Mouse (Mus musculus) intestine, embryonic 14.5 days (tissue): ENCODE results near the gene Spata17. TPM values are rescaled to one million over a fixed set of nuclear protein-coding genes. Genes with fewer than 3 reads are reported as not detected.

Experiments
- ATAC-seq: fragments of 200-750 bp; cut with Nextera tagmentation; replicated peaks from 2 replicates; pipeline ENCODE4 v1.8.0; 2017; ENCODE audit warnings: low read depth, moderate number of reproducible peaks, moderate TSS enrichment, moderate library complexity; ENCODE audit not compliant: low FRiP score, low TSS enrichment
- DNase-seq: peaks from one replicate; pipeline ENCODE4 v3.0.0-alpha.2; 2018; ENCODE audit warnings: low spot score
- H3K27ac ChIP-seq: fragments of 300-500 bp; sonication (generic); 2 replicates; pipeline ENCODE4 v1.5.1; 2014; ENCODE audit warnings: low read depth, mild to moderate bottlenecking, control low read depth
- H3K27me3 ChIP-seq: fragments of 300-500 bp; sonication (generic); replicated peaks from 2 replicates; pipeline ENCODE4 v1.6.1; 2014; ENCODE audit warnings: low read length, control low read depth; ENCODE audit not compliant: control insufficient read depth, insufficient read depth
- H3K36me3 ChIP-seq: fragments of 300-500 bp; sonication (generic); 2 replicates; pipeline ENCODE4 v1.6.1; 2014; ENCODE audit warnings: low read length, control low read depth; ENCODE audit not compliant: control insufficient read depth, insufficient read depth
- H3K4me1 ChIP-seq: fragments of 300-500 bp; sonication (generic); replicated peaks from 2 replicates; pipeline ENCODE4 v1.6.1; 2014; ENCODE audit warnings: low read length, control low read depth, mixed read lengths; ENCODE audit not compliant: control insufficient read depth, insufficient read depth
- H3K4me2 ChIP-seq: fragments of 300-500 bp; sonication (generic); 2 replicates; pipeline ENCODE4 v1.6.1; 2014; ENCODE audit warnings: low read length
- H3K4me3 ChIP-seq: fragments of 300-500 bp; sonication (generic); 2 replicates; pipeline ENCODE4 v1.5.1; 2014; ENCODE audit warnings: low read depth, low read length, control low read depth, mixed read lengths
- H3K9ac ChIP-seq: fragments of 300-500 bp; sonication (generic); 2 replicates; pipeline ENCODE4 v1.6.1; 2014; ENCODE audit warnings: mild to moderate bottlenecking, low read length
- H3K9me3 ChIP-seq: fragments of 300-500 bp; sonication (generic); 2 replicates; pipeline ENCODE4 v1.6.1; 2016; ENCODE audit warnings: low read length, control low read depth; ENCODE audit not compliant: control insufficient read depth
- WGBS: fragments of 180-500 bp; shearing (Covaris S2); extraction: QIAGEN DNeasy Blood & Tissue Kit; methylation state at CpG from one replicate; pipeline ENCODE4 v1.1.7; 2014; 5-methylcytosine and 5-hydroxymethylcytosine counted together
- polyA plus RNA-seq: library from polyadenylated mRNA; unstranded; fragments of >200 nt; fragmentation: Nextera tagmentation; extraction: Ambion mirVana; gene quantifications from 2 replicates; pipeline ENCODE4 v1.2.1, GENCODE M21; 2014

Spata17 gene
- polyA plus RNA-seq, 1 experiment from 2014 or later: 0.66 TPM

DNA sequence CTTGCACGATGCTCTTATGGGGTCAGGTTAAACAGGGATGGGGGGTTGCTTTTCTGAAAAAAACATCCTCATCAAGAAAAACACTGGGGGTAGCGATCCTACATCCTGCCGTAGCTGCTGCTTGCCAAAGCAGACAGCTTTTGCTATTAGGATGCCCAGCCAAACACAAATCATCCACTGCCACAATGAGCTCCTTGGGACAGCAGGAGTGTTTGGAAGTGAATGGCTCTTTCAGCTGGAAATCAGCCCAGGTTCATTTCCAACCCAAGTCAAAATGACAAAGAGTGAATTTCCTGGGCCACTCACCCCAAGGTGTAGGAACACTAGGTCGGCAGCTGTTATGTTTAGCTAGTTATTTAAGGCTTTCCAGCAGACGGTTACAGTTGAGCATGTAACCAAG lies 162.7 kb downstream of the Spata17 start:
- H3K4me3 ChIP-seq: no peak overlapping the region
- H3K4me2 ChIP-seq: no peak overlapping the region
- DNase-seq (peak; percentile 38), ATAC-seq (no peak)
- no peaks in the 10 kb centered on the region for H3K36me3 ChIP-seq
- H3K27me3 ChIP-seq: no peaks in the 10 kb centered on the region
- H3K9ac ChIP-seq: no peak overlapping the region
- no peaks in the 10 kb centered on the region for H3K9me3 ChIP-seq
- WGBS: 44% methylated on average over 5 of the region's 5 CpGs
- no peaks in the 10 kb centered on the region for H3K4me1 ChIP-seq
- H3K27ac ChIP-seq: no peak overlapping the region

DNA sequence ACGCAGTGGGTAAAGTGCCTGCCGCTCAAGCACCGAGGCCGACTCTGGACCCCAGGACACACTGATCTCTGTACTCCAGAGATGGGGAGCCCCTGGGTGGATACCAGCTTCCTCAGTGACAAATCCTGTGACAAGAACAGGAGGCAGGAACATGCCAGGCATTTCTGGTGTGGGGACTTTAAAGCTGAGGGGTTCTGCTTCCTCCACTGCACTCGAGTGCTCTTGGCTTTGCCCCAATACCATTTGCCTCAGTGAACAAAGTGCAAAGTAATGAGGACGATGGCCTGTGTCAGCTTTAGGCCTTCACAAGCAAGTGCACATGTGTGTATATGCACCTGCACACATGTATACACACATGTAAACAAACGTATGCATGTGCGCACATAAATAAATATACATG lies 164.0 kb downstream of the Spata17 start:
- no peak for ATAC-seq
- no peaks in the 10 kb centered on the region for H3K9me3 ChIP-seq
- WGBS: 90% methylated on average over 8 of the region's 8 CpGs
- no peaks in the 10 kb centered on the region for H3K36me3 ChIP-seq
- H3K9ac ChIP-seq: no peak overlapping the region
- no peak overlapping the region for H3K27ac ChIP-seq
- H3K4me2 ChIP-seq: no peak overlapping the region
- no peak for DNase-seq
- H3K4me1 ChIP-seq: no peaks in the 10 kb centered on the region
- no peaks in the 10 kb centered on the region for H3K27me3 ChIP-seq
- no peak overlapping the region for H3K4me3 ChIP-seq

DNA sequence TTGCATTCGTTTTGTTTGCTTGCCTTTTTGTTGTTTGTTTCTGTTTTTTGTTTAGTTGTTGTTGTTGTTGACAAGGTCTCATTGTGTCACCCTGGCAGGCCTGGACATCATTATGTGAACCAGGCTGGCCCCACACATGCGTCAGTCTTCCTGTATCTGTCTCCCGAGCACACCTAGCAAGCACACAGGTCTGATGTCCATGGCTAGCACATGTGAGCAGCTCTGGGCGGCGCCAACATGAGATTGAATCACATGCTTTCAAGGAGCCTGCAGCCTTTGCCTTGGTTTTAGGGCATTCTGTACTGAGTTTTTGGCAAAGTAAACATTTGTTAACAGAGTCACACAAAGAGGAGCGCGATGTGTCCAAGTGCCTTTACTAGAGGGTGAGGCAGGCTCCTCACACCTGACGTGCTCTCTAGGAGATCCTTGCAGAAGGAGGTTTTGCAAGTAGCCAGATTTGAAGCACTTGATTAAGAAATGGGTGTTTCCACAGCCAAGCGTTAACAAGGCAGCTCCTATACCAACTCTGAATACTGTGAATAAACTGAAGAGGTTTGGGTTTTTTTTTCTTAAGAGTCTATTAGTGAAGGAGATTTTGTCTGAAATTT lies 166.5 kb downstream of the Spata17 start:
- H3K4me3 ChIP-seq: no peak overlapping the region
- no peak overlapping the region for H3K9ac ChIP-seq
- no peak overlapping the region for H3K27ac ChIP-seq
- H3K36me3 ChIP-seq: no peaks in the 10 kb centered on the region
- ATAC-seq (no peak), DNase-seq (no peak)
- no peaks in the 10 kb centered on the region for H3K27me3 ChIP-seq
- H3K4me1 ChIP-seq: no peaks in the 10 kb centered on the region; the same call in 1 of the 2 replicates
- H3K9me3 ChIP-seq: 0 out of 2 replicates have a peak, but pooled peaks cover under 1% of the 10 kb centered on the region
- 90% methylated on average over 9 of the region's 9 CpGs for WGBS
- no peak overlapping the region for H3K4me2 ChIP-seq

DNA sequence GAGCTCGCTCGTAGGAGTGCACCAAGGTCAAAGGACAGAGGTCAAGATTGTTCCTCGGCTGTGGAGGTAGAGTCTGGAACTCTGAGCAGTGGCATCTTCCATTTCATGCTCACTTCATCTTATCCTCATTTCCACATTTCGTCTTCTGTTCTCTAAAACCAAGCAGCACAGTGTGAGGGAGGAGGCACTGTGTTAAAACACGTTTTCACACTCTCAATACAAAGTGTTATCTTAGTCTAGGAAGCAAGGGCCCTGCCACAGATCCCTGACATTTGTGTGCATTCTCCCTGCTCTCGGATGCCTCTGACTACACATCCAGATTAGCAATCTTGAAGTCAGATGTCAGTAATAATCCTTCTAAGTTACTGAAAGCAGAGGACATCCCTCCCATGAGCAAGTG lies 170.5 kb downstream of the Spata17 start:
- Histone ChIP-seq H3K4me3 (no peak overlapping the region), H3K27ac (no peak overlapping the region), H3K36me3 (no peaks in the 10 kb centered on the region), H3K4me2 (no peak overlapping the region), H3K9ac (no peak overlapping the region), H3K27me3 (no peaks in the 10 kb centered on the region), H3K9me3 (0 out of 2 replicates have a peak, but pooled peaks cover 3% of the 10 kb centered on the region), H3K4me1 (no peaks in the 10 kb centered on the region; the same call in 1 of the 2 replicates)
- DNase-seq (no peak), ATAC-seq (no peak)
- 67% methylated on average over 6 of the region's 6 CpGs for WGBS

DNA sequence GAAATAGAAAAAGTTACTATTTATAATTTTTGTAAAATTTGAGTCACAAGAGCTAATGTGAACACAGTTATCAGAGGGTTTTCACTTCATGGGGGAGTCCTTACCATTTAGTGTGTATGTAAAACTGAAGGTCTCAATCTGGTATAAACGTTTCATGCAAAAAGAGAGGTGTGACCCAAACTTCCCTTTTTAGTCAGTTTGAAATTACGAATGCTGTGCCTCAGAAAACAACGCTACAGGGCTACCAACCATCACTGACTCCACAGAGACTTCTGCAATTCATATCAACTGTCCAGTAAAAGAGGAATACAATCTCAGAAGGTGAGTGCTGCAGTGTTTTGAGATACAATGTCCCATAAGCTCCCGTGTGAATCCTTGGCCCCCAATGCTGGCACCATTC lies 175.5 kb downstream of the Spata17 start:
- no peak overlapping the region for H3K4me2 ChIP-seq
- H3K27me3 ChIP-seq: no peaks in the 10 kb centered on the region
- 87% methylated on average over 4 of the region's 4 CpGs for WGBS
- no peak overlapping the region for H3K9ac ChIP-seq
- ATAC-seq (no peak), DNase-seq (no peak)
- no peak overlapping the region for H3K27ac ChIP-seq
- H3K9me3 ChIP-seq: 0 out of 2 replicates have a peak, but pooled peaks cover 3% of the 10 kb centered on the region
- no peaks in the 10 kb centered on the region for H3K4me1 ChIP-seq
- H3K36me3 ChIP-seq: no peaks in the 10 kb centered on the region
- H3K4me3 ChIP-seq: no peak overlapping the region

DNA sequence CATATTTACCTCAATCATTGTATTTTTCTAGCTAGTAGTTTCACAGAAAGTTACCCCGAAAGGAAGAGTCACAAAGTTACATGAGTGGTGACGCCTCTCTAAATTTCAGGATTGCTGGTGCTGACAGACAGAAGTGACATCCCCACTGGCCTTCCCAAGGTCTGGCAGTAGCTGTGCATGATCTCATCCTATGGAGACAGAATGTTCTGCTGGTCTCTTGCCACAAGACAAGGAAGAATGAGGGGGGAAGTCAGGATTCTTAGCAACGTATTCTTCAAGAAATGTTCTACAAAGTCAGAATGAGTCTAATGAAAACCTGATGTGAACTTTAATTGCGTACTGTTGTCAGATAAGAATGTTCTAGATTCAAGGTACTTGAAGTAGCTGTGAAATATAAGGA lies 179.5 kb downstream of the Spata17 start:
- Histone ChIP-seq H3K4me1 (no peaks in the 10 kb centered on the region), H3K4me2 (no peak overlapping the region), H3K9ac (no peak overlapping the region), H3K9me3 (no peaks in the 10 kb centered on the region), H3K27ac (no peak overlapping the region), H3K4me3 (no peak overlapping the region), H3K27me3 (no peaks in the 10 kb centered on the region), H3K36me3 (no peaks in the 10 kb centered on the region)
- ATAC-seq: no peak
- 89% methylated on average over 4 of the region's 4 CpGs for WGBS
- DNase-seq: no peak

DNA sequence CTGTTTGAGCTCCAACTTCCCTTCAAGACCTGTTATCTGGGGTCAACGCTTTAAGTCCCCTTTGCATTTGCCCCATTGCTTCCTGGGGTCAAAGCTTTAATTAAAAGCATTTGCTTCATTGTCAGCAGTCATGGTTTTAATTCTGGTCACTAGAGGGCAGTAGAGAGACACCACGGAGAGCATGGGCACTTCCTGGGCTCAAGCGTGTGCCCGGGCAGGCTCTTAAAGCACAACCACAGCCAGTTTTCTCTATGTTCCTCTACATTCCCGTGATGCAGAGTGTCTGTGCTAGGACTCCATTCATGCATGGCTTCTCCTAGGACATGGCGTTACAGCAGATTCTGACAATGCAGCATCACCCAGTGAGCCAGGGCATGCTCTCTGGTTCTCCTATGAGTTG lies 183.5 kb downstream of the Spata17 start:
- DNase-seq (peak; percentile 53), ATAC-seq (no peak)
- WGBS: 44% methylated on average over 6 of the region's 6 CpGs
- no peaks in the 10 kb centered on the region for H3K9me3 ChIP-seq
- H3K27me3 ChIP-seq: no peaks in the 10 kb centered on the region
- no peak overlapping the region for H3K4me2 ChIP-seq
- H3K4me1 ChIP-seq: no peaks in the 10 kb centered on the region
- no peak overlapping the region for H3K27ac ChIP-seq
- H3K36me3 ChIP-seq: no peaks in the 10 kb centered on the region
- H3K9ac ChIP-seq: no peak overlapping the region
- H3K4me3 ChIP-seq: no peak overlapping the region

DNA sequence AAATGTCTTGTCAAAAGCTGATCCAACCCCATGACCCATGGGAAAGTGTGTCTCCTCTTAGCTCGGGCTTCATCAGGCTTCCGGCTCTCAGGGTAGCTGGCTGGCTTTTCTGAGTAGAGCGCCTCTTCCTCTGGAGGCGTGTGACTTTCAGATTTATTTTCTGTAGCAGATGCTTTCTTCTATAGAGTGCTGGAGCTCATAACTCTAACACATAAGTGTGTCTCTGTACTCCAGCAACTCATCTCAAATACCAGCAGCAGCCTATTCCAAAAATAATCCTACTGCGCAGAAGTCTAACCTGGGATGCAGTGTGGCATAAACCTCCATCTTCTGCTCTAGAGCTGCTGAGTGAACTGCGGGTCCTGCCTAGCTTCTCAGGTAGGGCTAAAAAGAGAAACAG lies 186.4 kb downstream of the Spata17 start:
- Histone ChIP-seq H3K36me3 (no peaks in the 10 kb centered on the region), H3K27me3 (no peaks in the 10 kb centered on the region), H3K4me2 (no peak overlapping the region), H3K9ac (no peak overlapping the region), H3K27ac (no peak overlapping the region), H3K9me3 (no peaks in the 10 kb centered on the region), H3K4me3 (no peak overlapping the region), H3K4me1 (no peaks in the 10 kb centered on the region)
- 78% methylated on average over 6 of the region's 6 CpGs for WGBS
- ATAC-seq: no peak
- no peak for DNase-seq

DNA sequence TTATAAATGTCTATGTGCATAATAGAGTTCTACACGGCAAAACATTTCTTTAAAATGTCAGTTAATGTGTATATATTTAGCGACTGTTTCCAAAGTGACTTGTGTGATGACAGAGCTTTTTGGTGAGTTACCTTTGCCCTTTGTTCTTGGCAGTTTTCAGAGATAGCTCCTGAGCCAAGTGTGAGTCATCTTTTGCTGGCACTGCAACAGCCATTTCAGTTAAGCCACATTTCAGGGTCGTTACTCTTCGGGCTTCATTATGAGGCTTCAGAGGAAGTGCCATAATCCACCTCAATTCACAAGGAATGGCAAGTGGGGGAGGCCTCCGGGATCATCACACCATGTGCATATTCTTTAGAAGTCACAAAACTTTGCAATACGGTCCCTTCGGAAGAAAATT lies 195.3 kb downstream of the Spata17 start:
- Histone ChIP-seq H3K4me2 (no peak overlapping the region), H3K27me3 (no peaks in the 10 kb centered on the region), H3K9me3 (no peaks in the 10 kb centered on the region), H3K9ac (no peak overlapping the region), H3K4me3 (no peak overlapping the region), H3K4me1 (no peaks in the 10 kb centered on the region), H3K36me3 (no peaks in the 10 kb centered on the region), H3K27ac (no peak overlapping the region)
- WGBS: 77% methylated on average over 7 of the region's 7 CpGs
- no peak for DNase-seq
- no peak for ATAC-seq
